In genomic region chr2:155518531-155519270, GRCm38 (mm10) we compare ENCODE assay signal across 8 mouse cellular contexts. TPM values are rescaled to one million over a fixed set of nuclear protein-coding genes. Genes with fewer than 3 reads are reported as not detected.
DNase-seq lines count a peak whose midpoint lies in the region; ATAC-seq and TF ChIP-seq lines count a peak whose summit lies in the region.

No protein-coding gene starts in this region.

- DNase-seq in heart, postnatal 25 days (ENCODE audit: low spot score) = no peak
- DNase-seq in NIH3T3 (ENCODE audit: low read depth) = peak; percentile 14
- DNase-seq in heart, postnatal 0 days (ENCODE audit: low spot score) = no peak
- no peak for DNase-seq in ovary, adult 18-20 months (ENCODE audit: low spot score)
- no peak for DNase-seq in right cerebral cortex, postnatal 14 days
- DNase-seq in adrenal gland, adult 8-10 months = no peak

- H3K27ac ChIP-seq in heart, embryonic 15.5 days = peak overlapping the region; percentile 84
- H3K27ac ChIP-seq in heart, postnatal 0 days (ENCODE audit: low read depth) = peak overlapping the region; percentile 82
- H3K27ac ChIP-seq in midbrain, embryonic 12.5 days (replicated peaks) = 0 out of 2 replicates have a peak overlapping the region, but pooled peaks have one; percentile 73

- WGBS in heart, embryonic 15.5 days = 26% methylated on average over 18 of the region's 18 CpGs
- 25% methylated on average over 18 of the region's 18 CpGs for WGBS in heart, postnatal 0 days
- WGBS in midbrain, embryonic 12.5 days = 25% methylated on average over 18 of the region's 18 CpGs

- no peak for ATAC-seq in heart, embryonic 15.5 days (replicated peaks; ENCODE audit: insufficient number of reproducible peaks, insufficient read depth, low FRiP score, low read depth)
- ATAC-seq in heart, postnatal 0 days (ENCODE audit: insufficient read depth, low read depth) = no peak
- no peak for ATAC-seq in midbrain, embryonic 12.5 days (ENCODE audit: low FRiP score, low read depth)

- TF ChIP-seq EP300 in heart, postnatal 0 days (IDR thresholded peaks at IDR 0.05; ENCODE audit: low read depth) = no peak

- peak overlapping the region; percentile 82 for H3K9ac ChIP-seq in heart, embryonic 15.5 days
- peak overlapping the region; percentile 65 for H3K9ac ChIP-seq in heart, postnatal 0 days (replicated peaks; ENCODE audit: low read depth, low read length)
- peak overlapping the region; percentile 67 for H3K9ac ChIP-seq in midbrain, embryonic 12.5 days (replicated peaks)

- no peaks in the 10 kb centered on the region for H3K9me3 ChIP-seq in heart, embryonic 15.5 days (replicated peaks)
- no peaks in the 10 kb centered on the region for H3K9me3 ChIP-seq in heart, postnatal 0 days (replicated peaks; ENCODE audit: control insufficient read depth, low read length)
- H3K9me3 ChIP-seq in midbrain, embryonic 12.5 days = no peaks in the 10 kb centered on the region

- peaks cover 16% of the 10 kb centered on the region for H3K27me3 ChIP-seq in heart, embryonic 15.5 days
- peaks cover 12% of the 10 kb centered on the region for H3K27me3 ChIP-seq in heart, postnatal 0 days (ENCODE audit: control insufficient read depth, insufficient read depth, low read length)
- H3K27me3 ChIP-seq in midbrain, embryonic 12.5 days = 0 out of 2 replicates have a peak, but pooled peaks cover 8% of the 10 kb centered on the region

- peak overlapping the region; percentile 95 for H3K4me2 ChIP-seq in heart, embryonic 15.5 days
- peak overlapping the region; percentile 95 for H3K4me2 ChIP-seq in heart, postnatal 0 days (ENCODE audit: low read depth, low read length)
- peak overlapping the region; percentile 79 for H3K4me2 ChIP-seq in midbrain, embryonic 12.5 days (replicated peaks)

- H3K4me3 ChIP-seq in heart, embryonic 15.5 days = peak overlapping the region; percentile 90
- H3K4me3 ChIP-seq in heart, postnatal 0 days (ENCODE audit: low read depth, low read length) = peak overlapping the region; percentile 87
- peak overlapping the region; percentile 64 for H3K4me3 ChIP-seq in midbrain, embryonic 12.5 days

- intact Hi-C loops in heart, postnatal 25 days (cut with DNase I) = no loop called here

- H3K36me3 ChIP-seq in heart, embryonic 15.5 days = no peaks in the 10 kb centered on the region
- no peaks in the 10 kb centered on the region for H3K36me3 ChIP-seq in heart, postnatal 0 days (replicated peaks; ENCODE audit: control insufficient read depth, insufficient read depth, low read length)
- no peaks in the 10 kb centered on the region for H3K36me3 ChIP-seq in midbrain, embryonic 12.5 days

- TF ChIP-seq CTCF in heart, postnatal 0 days (IDR thresholded peaks at IDR 0.05; ENCODE audit: low read depth) = no peak

- H3K4me1 ChIP-seq in heart, embryonic 15.5 days (replicated peaks) = peaks cover 21% of the 10 kb centered on the region
- peaks cover 10% of the 10 kb centered on the region for H3K4me1 ChIP-seq in heart, postnatal 0 days (ENCODE audit: control insufficient read depth, insufficient read depth)
- H3K4me1 ChIP-seq in midbrain, embryonic 12.5 days = peaks cover 28% of the 10 kb centered on the region

RNA-seq across cellular contexts. Expression of gene Ggt7, which starts 0.7 kb away (rescaled TPM):
- polyA plus RNA-seq in heart, embryonic 15.5 days (2015; fragmentation: Nextera tagmentation; extraction: Ambion mirVana) = 1.1 and 2.4 TPM in 2 replicates
- under 1 TPM; 0.49 to 0.73 TPM for total RNA-seq in heart, postnatal 25 days (2021)
- total RNA-seq in heart, postnatal 0 days (2014; rRNA removed; ENCODE audit: low replicate concordance) = 2.9 and 4.7 TPM in 2 replicates
- 0.81 and 0.98 TPM in 2 replicates for polyA plus RNA-seq in heart, postnatal 0 days (2015; fragmentation: Nextera tagmentation; extraction: Ambion mirVana)
- 38.3 and 41.2 TPM in 2 replicates for polyA plus RNA-seq in midbrain, embryonic 12.5 days (2016; fragmentation: Nextera tagmentation; extraction: Ambion mirVana)
- total RNA-seq in adrenal gland, adult 8-10 months (2022) = 1 to 10 TPM; 3.6 to 9.0 (median 6.3) TPM

RNA-seq across cellular contexts. Expression of gene Acss2, which starts 1.0 kb away (rescaled TPM):
- 20.0 and 22.5 TPM in 2 replicates for polyA plus RNA-seq in heart, embryonic 15.5 days (2015; fragmentation: Nextera tagmentation; extraction: Ambion mirVana)
- 10 to 100 TPM; 39.9 to 40.3 TPM for total RNA-seq in heart, postnatal 25 days (2021)
- total RNA-seq in heart, postnatal 0 days (2014; rRNA removed; ENCODE audit: low replicate concordance) = 40.5 and 47.9 TPM in 2 replicates
- polyA plus RNA-seq in heart, postnatal 0 days (2015; fragmentation: Nextera tagmentation; extraction: Ambion mirVana) = 20.1 and 22.2 TPM in 2 replicates
- polyA plus RNA-seq in midbrain, embryonic 12.5 days (2016; fragmentation: Nextera tagmentation; extraction: Ambion mirVana) = 25.9 and 27.3 TPM in 2 replicates
- 10 to 100 TPM; 41.7 to 70.9 (median 65.8) TPM for total RNA-seq in adrenal gland, adult 8-10 months (2022)

RNA-seq across cellular contexts. Expression of gene Ncoa6, which starts 45.0 kb away (rescaled TPM):
- polyA plus RNA-seq in heart, embryonic 15.5 days (2015; fragmentation: Nextera tagmentation; extraction: Ambion mirVana) = 12.0 and 14.5 TPM in 2 replicates
- total RNA-seq in heart, postnatal 25 days (2021) = 10 to 100 TPM; 23.6 to 26.4 TPM
- total RNA-seq in heart, postnatal 0 days (2014; rRNA removed; ENCODE audit: low replicate concordance) = 35.4 and 41.9 TPM in 2 replicates
- 11.4 and 13.4 TPM in 2 replicates for polyA plus RNA-seq in heart, postnatal 0 days (2015; fragmentation: Nextera tagmentation; extraction: Ambion mirVana)
- polyA plus RNA-seq in midbrain, embryonic 12.5 days (2016; fragmentation: Nextera tagmentation; extraction: Ambion mirVana) = 32.7 and 36.0 TPM in 2 replicates
- 10 to 100 TPM; 39.0 to 65.5 (median 49.2) TPM for total RNA-seq in adrenal gland, adult 8-10 months (2022)
